Mouse (Mus musculus) cerebellum, adult 11 months (tissue): ENCODE measurements around the gene Tbl3.
"Not testable (repeated sequence)": the region's sequence is repeated elsewhere in the genome, so short reads cannot be mapped to it uniquely, and the experiment has no call there.

ENCODE experiments used
- DNase-seq: peaks from one replicate; pipeline ENCODE4 v3.0.0; 2022

The Tbl3 gene

DNA sequence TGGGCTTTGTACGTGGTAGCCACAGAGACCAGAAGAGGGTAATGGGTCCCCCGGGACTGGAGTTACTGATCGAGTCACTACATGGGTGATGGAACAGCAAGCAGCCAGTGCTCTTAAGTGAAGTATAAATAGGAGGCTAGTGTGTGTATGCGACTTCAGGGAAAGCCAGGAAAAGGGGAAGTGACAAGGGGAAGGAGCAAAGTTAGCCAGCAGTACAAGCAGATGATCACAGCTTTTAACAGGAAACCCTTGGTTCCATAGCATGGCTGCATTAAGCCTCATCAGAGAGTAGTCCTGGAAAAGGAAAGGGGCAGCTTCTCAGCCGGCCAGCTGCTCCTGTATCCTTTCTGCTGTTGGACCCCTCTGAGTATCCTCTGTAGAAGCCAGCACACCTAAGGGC, 15.1 kb downstream of the Tbl3 start:
- DNase-seq, result no peak

DNA sequence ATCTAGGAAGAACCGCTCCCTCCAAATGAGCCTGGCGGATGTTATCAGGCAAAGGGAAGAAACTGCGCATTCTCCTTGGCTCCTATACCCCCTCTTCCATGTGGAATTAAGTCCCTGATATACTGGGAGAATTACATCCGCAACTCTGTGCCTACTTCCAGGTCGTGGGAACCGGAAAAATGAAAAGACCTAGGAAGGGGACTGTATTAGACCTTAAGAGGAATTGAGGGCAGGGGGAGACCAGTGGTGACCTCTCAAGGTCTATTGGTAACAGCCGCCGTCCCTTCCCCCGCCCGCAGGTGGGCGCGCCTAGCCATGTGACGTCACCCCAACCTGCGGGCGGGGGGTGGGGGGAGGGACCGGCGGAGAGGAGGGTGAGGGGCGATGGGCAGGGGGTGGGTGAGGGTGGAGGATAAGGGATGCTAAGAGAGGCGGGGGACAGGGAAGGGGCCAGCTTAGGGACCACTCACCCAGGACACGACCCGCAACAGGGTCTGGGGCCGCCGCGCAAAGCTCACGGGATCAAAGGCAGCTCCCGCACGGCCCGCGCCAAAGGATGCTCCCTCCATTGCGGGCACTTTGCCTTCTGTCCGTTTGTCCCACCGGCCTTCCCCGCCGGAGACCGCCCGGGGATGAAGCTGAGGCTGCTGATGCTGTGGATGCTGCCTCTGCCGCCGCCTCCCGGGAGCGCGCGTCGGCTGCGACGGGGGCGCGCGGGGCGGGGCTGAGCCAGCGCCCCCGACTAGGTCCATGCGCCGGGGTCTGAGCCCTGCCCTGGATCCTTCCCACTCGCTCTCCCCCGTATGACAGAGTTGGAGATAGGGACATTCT, 18.0 kb downstream of the Tbl3 start, which contains the start of gene Syngr3:
Syngr3 (minus strand) TSS at position 705 of the 831 bp plus-strand sequence.
- DNase-seq, result peak; percentile 57

DNA sequence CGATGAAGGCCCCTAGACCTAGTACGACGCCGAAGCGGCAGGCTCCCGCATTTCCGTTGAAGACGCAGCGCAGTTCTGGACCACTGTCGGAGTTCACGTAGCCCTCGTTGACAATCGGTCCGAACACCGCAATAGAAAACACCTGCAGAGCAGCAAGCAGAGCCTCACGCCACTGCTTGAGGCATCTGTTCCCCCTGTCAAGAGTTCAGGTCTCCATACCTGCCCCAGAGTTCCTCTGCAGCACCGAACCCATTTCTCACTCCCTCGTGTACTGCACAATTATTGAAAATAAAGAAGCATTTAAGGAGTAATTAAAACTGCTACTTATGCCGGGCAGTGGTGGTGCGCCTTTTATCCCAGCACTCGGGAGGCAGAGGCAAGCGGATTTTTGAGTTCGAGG, 19.9 kb downstream of the Tbl3 start:
- no peak for DNase-seq

DNA sequence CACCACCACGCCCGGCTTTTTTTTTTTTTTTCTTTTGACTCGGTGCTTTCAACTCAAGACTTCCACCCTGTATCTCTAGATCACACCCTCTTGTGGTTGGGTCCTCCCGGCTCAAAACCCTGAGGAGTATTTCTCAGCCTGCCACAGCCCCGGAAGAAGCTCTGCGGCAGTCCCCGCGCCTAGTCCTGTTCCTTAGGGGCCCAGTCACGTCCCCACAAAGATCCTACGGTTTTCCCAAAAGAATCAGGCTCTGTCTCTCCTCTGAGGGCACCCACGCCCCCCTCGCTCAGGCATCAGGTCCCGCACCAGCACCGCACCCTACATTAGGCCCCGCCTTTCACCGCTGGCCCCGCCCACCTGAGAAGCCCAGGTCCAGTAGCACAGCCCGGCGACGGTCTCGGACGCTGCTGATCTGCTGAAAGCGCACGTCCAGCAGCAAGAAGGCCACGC, 20.3 kb downstream of the Tbl3 start:
- DNase-seq, result peak; percentile 46

DNA sequence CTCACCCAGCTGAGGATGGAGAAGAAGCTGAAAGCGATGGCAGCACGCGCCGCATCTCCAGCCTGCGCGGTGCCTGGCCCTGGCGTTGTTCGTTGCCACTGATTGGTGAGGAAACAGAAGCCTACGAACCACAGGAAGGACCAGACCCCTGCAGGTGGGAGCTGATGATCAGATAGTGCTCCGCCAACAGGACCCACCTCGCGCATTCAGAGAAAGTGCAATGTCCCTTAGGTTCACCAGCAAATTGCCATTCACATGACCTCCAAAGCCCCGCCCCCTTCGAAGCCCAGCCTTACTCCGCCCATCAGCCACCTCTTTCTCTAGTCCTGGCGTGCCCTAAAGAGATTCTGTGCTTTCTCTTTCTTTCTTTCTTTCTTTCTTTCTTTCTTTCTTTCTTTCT, 20.9 kb downstream of the Tbl3 start:
- DNase-seq, result no peak

DNA sequence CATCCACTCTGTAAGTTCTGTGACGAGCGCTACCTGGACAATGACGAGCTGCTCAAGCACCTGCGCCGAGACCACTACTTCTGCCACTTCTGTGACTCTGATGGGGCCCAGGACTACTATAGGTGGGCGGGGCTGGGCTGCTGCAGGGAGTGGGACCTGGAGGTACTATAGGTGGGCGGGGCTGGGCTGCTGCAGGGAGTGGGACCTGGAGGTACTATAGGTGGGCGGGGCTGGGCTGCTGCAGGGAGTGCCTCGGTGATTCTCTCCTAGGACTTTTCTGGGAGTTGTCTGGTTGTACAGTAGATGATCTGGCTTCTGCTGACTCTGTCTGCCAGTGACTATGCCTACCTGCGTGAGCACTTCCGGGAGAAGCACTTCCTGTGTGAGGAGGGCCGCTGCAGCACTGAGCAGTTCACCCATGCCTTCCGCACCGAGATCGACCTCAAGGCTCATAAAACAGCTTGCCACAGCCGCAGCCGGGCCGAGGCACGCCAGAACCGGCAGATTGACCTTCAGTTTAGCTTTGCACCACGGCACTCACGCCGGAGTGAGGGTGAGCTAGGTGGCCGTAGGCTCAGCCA, 29.9 kb downstream of the Tbl3 start:
- no peak for DNase-seq

DNA sequence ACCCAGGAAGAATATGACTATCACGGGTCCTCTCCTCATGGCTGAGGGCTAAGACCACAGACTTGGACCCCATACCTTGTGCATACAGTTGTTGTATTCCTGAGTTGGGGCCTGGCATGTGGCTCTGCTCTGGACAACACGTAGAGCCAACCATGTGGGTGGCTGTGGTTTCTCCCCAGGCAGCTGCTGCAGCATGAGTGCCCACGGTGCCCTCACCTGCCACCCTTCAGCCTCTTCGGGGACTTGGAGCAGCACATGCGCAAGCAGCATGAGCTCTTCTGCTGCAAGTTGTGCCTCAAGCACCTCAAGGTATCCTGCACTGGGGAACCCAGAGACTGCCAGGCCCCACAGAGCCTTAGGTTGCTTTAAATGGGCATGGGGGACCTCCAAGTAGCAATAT, 30.6 kb downstream of the Tbl3 start:
- DNase-seq, result no peak

DNA sequence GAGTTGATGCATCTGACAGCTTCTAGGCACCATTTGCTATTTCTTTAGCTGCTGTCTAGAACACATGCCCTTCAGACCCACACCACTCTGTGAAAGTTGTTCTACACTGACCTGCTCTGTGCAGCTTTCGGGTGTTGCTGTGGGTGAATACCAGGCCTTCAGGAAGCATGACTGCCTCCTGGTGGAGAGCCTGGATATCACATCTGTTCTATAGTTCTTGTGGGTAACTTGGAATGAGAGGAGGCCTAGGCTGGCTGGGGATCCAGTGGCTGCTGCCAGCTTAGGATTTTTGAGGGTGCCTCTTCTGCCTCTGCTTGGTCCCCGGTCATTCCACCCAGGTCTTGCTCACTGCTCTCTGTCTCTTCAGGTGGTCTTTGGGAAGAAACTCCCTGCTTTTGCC, 31.3 kb downstream of the Tbl3 start:
- peak; percentile 64 for DNase-seq

DNA sequence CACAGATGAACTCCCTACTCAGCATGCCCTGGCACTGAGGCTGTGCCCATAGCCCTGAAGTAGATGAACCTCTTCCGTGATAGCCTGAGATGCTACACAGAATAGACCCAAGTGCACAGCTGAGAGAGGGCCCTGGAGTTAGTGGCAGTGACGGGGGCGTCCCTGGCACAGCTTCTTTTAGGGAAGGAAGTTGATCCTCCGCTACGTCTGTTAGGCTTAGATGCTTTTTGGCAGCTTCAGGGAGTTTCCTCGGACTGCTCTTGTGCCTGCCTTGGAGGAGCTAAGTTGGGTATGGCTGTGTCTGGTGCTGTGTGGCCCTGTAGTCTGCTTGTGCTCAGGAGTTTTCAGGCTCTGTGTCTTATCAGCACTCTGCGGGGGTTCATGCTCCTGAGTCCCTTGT, 33.2 kb downstream of the Tbl3 start:
- no peak for DNase-seq

DNA sequence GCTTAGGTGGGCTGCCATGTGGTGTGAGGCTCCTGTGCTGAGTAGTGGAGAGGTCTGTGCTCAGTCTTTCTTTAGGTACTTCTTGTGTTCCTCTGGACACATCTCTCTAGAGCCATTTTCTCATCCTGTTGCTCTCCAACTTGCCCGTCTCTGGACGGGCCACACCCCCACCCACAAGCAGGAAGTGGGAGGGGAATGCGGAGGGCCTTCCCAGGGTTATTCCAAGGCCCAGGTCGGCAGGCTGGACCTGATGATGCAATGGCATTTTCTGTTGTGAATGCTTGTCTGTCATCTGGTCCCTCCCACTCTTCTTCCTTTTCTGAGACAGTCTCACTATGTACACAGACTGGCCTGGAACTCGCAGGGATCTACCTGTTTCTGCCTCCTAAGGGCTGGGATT, 35.3 kb downstream of the Tbl3 start:
- DNase-seq, result no peak

DNA sequence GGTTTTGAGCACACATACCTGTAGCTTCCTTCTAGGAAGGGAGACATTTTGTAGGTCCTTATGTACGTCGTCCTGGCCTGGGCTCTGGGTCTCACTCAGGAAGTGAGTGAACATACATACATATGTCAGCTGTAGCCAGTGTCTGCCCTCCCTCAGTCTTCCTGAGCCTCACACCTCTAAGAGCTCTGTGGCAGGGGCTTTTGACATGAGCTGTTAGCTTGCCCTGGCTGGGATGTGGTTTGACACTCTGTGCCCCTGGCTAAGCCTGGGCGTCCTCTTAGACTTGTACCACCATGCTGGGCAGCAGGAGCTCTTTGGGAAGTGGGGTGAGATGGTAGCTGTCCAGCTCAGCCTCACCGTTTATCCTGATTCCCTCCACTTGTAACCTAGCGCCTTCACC, 36.1 kb downstream of the Tbl3 start:
- no peak for DNase-seq

DNA sequence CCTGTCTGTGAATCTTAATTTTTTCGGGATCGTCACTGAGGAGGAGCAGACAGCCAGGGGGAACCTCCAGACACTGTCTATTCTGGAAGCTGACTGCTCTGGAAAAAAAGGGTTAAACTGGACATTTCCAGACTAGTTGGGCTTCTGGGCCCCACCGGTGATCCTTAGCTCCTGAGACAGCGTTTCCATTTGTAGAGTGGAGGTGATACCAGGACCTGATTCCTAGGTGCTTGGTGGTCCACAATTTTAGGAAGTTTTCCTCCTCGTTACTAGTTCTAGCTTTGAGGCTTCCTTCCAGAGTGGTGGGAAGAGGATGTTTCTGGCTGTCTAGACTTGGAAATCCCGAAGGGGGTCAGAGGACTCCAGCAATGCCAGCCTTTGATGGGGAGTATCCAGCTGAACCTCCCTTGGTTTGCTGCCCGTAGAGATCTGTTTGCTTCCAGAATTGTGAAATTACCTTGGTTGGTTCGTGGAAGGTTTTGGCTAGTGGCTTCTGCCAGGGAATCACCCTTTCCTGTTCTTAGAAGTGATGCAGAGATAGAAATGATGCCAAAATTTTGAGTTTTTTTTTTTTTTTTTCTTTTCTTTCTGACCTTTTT, 37.1 kb downstream of the Tbl3 start:
- no peak for DNase-seq

DNA sequence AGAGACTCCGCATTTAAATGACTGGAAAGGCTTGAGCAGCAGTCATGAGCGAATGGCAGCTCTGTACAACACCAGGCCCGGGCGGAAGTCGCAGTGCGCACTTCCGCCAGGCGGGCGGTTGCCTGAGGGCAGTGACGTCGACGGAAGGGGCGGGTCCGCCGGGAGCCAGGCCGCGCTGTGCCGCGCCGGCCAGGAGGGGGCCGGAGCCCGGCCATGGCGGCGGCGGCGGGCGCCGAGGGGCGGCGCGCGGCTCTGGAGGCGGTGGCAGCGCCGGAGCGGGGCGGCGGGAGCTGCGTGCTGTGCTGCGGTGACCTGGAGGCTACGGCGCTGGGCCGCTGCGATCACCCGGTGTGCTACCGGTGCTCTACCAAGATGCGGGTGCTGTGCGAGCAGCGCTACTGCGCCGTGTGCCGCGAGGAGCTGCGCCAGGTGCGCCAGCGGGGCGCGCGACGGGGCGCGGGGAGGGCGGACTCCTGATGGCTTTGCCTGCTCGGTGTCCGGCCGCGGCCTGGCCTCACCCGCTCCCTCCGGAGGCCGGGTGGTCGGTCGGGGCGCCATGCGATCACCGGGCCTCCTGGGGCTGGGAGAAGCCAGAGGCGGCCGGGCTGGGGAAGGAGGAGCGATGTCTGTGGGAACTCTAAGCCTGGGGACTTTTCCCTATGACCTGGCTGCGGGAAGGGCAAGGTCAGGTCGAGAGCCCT, 37.8 kb downstream of the Tbl3 start, which contains the start of gene Zfp598:
Zfp598 (plus strand) TSS at position 143 of the 701 bp plus-strand sequence.
- DNase-seq, result peak; percentile 93

DNA sequence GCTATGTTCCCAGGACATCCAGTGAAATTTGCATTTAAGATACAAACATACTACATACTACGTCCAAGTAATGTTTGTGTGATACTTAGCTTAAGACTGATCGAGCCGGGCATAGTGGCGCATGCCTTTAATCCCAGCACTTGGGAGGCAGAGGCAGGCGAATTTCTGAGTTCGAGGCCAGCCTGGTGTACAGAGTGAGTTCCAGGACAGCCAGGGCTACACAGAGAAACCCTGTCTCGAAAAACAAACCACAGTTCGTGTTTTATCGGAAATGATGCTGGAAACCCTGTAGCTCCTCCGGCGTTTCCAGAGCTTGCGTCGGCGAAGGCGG, 38.3 kb downstream of the Tbl3 start:
- not testable (repeated sequence) for DNase-seq

DNA sequence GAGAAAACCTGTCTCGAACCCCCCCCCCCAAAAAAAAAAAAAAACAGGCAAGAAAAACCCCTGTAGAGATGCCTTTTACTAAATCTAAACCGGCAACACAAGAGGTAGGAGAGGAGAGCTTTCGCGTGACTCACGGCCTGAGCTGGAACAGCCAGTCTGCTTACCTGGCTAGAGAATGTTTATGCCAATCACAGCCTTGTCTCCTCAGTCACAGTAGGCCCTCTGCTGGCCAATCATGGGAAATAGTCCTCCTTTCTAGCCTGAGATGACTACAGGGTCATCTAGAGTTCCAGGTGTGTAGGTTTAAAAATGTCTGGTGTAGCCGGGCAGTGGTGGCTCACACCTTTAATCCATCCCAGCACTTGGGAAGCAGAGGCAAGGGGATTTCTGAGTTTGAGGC, 40.0 kb downstream of the Tbl3 start:
- DNase-seq, result peak; percentile 74

DNA sequence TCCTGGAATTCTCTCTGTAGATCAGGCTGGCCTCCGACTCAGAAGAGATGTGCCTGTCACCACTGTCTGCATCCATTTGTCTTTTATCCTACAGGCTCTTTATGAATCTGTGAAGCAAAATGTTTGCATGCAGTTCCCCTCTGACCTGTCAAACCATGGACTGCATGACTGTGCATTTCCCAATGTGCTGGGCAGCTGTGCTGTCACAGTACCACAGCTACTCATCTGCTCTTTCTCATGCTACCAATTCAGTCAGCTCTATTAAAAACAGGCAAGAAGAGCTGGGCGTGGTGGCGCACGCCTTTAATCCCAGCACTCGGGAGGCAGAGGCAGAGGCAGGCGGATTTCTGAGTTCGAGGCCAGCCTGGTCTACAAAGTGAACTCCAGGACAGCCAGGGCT, 40.4 kb downstream of the Tbl3 start:
- not testable (repeated sequence) for DNase-seq

DNA sequence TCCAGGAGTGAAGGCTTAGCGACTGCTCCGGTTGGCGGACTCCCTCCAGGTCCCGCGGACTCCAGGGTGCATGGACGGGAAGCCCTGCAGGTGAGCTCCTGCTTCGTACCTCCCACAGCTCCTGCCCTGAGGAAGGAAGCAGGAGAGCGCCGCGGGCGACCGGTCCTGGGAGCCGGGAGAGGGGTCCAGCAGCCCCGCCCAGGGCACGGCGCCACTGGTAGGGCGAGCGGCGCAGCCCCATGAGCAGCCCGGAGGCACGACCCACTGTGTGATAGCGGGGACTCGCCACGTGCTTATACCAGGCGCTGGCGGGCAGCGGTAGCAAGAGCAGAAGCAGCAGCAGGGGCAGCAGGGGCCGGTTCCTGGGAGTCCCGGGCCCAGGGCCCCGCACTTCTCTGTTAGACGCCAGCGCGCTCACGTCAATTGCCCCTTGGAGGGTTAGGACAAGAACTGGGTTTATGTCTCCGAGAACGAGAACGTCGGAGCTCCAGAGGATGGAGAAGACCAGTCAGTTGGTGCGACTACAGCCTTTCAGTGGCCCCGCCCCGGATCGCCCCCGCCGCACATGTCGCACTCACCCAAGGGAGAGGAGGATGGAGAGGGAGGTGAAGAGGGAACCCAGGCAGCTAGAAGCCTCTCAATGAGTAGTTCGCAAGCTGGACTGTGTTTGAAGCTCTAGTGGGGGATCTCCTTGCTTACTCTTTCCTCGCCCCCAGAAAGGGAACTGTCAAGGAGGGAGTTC, 49.3 kb downstream of the Tbl3 start, which contains the start of gene Npw:
Npw (minus strand) TSS at position 441 of the 742 bp plus-strand sequence.
- DNase-seq, result no peak

DNA sequence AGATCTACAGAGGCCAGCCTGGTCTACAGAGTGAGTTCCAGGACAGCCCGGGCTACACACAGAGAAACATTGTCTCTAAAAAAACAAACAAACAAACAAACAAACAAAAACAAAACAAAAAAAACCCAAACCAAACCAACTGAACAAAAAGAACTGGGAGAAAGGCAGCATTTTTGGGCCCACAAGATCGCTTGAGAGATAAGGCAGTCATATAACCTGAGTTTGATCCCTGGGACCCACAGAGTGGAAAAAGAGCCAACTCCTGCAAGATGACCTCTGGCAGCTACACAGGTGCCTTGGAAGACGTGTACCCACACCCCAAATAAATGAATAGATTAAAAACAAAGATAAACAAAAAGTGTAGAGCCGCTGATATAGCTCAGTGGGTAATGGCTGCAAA, 52.5 kb downstream of the Tbl3 start:
- DNase-seq, result no peak

DNA sequence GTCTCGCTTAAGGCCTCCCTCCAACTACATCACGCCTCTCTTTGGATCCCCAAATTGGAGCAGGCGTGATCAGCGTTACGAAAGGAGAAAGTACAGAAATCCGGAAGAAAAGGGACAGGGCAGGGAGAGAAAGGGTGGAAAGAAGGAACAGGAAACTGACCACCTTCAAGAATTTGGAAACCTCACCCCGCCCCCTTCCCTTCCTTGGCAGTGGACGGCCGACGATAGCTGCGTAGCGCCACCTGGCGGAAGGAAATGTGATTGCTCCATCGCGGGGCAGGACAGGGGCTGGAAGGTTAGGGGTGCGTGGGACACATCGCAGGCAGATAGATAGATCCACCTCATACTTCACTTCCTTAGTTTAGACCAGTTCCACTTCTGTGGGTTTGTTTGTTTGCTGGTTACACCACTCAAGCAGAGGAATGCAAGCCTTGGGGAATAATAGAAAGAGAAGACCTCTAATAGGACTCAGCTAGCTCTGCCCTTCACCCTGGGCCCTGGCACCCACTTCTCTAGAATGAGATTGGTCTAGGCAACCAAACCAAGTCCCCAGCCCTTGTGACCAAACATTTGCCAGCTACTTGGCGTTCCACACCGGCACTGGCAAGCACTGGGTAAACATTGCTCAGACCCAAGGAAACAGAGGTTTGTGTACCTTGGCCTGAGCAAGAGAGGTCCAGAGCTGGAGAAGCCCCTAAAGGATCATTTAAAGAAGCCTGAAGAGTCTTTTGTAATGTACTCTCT, 53.3 kb downstream of the Tbl3 start:
- DNase-seq, result peak; percentile 68

DNA sequence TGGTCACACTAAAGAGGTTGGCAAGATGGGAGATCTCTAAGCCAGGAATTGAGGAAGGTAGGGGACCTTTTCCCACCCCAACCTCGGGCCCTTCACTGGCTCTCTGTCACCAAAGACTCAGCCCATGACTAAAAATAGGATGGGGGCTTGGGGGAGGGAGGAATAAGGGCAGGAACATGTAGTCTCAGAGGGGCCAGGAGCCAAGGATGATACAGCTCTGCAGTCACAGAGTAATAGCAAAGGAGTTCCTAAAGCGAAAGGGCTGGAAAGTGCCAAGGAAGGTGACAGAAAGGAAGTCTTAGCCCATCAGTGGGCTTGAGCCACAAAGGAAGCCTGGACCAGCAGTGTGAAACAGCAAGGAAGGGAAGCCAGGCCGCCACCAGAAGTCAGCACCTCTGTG, 55.6 kb downstream of the Tbl3 start:
- DNase-seq, result no peak

DNA sequence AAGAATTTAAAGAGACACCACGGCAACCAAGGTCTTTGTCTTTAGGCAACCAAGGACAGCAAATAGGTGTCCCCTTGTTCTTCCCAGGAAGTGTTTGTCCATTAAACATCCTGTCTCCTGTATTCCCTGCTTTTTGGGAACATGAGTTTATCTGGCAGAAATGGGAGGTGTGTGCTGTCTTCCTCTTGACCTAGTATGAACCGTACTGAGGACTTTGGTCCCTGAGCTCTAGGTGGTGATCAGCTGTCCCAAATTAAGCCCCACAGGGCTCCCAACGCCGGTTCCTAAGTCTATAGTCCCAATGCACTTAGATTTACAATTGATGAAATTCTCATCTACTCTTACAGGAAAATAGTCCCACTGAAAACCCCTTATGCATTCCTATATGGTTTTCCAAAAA, 56.7 kb downstream of the Tbl3 start:
- DNase-seq, result no peak

DNA sequence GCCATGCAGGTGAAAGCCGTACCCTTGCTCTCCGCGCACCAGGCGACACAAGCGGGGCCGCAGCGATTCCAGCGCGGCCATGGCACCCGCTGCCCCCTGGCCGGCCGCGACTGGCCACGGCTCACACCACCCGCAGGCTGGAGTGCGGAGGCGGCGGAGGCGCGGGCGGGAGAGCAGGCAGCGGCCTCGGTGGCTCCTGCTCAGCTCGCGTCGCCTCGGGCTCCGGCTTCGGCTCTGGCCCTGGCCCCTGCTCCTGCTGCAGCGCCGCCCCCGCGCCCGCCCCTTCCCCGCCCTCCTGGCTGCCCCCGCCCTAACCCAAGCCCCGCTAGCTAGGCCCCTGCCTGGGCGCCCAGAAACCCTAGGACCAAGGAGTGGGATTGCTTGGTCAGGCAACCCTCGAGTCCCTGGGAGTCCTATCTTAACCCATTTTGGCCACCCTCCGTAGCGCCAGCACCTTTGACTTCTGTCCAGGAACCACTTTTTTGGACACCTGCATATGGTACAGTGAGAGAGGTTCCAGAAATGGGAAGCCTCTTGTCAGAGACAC, 57.3 kb downstream of the Tbl3 start, which contains the start of gene Slc9a3r2:
Slc9a3r2 (minus strand) TSS at position 258 of the 547 bp plus-strand sequence.
- peak; percentile 73 for DNase-seq
